Mouse (Mus musculus): Measurements from ENCODE around the gene Chrna5. TPM values are rescaled to one million over a fixed set of nuclear protein-coding genes. Genes with fewer than 3 reads are reported as not detected.

Chrna5 gene
- polyA plus RNA-seq, 1 experiment from 2014 or later: not detected

DNA sequence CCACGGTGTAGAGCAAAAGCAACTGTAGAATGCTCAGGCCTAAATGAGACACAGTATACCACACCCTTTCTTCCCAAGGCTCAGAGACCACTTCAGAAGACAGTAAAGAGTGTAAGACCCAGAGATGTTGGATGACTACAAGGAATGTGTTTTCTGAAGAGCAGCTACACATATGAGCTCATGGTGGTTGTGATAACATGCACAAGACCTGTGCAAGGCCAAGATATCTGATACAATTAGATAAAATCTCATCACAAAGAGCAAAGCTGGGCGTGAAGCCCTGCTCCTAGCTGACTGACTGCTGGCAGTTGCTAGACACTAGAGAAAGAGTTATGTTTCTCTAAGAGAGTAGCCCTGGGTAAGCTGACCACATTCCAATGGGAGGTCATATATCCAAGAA, 29.0 kb downstream of the Chrna5 start:
- H3K4me1 ChIP-seq (ENCODE audit: control insufficient read depth, low read depth, low read length): no peaks in the 10 kb centered on the region
- no peaks in the 10 kb centered on the region for H3K36me3 ChIP-seq (ENCODE audit: control insufficient read depth, insufficient read depth)
- H3K4me3 ChIP-seq (ENCODE audit: low read depth, low read length): no peak overlapping the region
- H3K9me3 ChIP-seq (replicated peaks; ENCODE audit: control insufficient read depth, low read length): no peaks in the 10 kb centered on the region
- no peak overlapping the region for H3K9ac ChIP-seq (ENCODE audit: low read depth, low read length)
- ATAC-seq (ENCODE audit: low read depth): no peak
- WGBS (ENCODE audit: insufficient replicate concordance): 44% methylated on average over 2 of the region's 2 CpGs
- no peaks in the 10 kb centered on the region for H3K27me3 ChIP-seq (ENCODE audit: control insufficient read depth, insufficient read depth, low read depth, low read length)
- H3K4me2 ChIP-seq (ENCODE audit: low read depth, low read length): no peak overlapping the region
- H3K27ac ChIP-seq (ENCODE audit: low read length): no peak overlapping the region

DNA sequence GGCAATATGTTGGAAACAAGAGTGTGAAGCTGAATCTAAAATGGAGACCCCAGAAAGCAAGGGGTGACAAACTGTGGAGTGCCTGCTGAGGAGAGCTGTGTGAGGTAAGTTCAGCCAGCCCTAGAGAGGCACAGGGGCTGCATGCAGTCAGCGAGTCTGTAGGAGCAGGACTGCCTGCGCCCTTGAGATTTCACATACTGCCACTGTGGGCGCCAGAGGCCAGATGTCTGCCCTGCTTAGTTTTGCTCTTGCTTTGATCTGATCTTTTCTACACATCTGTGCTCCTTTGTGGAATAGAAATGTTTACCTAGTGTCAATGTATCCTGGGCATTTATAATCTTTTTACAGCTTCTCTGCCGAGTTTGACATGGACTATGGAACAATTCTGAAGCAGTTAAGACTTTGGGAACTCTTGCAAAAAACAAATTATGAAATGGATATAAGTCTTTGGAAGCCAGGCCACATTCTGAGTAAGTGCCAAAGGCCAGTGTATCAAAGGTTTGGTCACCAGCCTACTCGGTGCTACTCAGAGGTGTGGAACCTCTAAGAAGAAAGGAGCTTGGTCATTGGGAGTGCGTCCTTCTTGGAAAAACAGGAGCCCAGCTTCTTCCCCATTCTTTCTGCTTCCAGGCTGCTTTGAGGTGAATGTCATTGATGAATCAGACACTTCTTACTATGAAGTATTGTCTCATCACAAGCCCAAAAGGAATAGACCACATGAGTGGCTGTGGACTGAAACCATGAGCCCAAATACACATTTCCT, 30.1 kb downstream of the Chrna5 start:
- no peak for ATAC-seq (ENCODE audit: low read depth)
- Histone ChIP-seq H3K4me1 (ENCODE audit: control insufficient read depth, low read depth, low read length) (no peaks in the 10 kb centered on the region), H3K9me3 (replicated peaks; ENCODE audit: control insufficient read depth, low read length) (no peaks in the 10 kb centered on the region), H3K4me3 (ENCODE audit: low read depth, low read length) (no peak overlapping the region), H3K27ac (ENCODE audit: low read length) (no peak overlapping the region), H3K27me3 (ENCODE audit: control insufficient read depth, insufficient read depth, low read depth, low read length) (no peaks in the 10 kb centered on the region), H3K36me3 (ENCODE audit: control insufficient read depth, insufficient read depth) (no peaks in the 10 kb centered on the region), H3K9ac (ENCODE audit: low read depth, low read length) (no peak overlapping the region), H3K4me2 (ENCODE audit: low read depth, low read length) (no peak overlapping the region)
- WGBS (ENCODE audit: insufficient replicate concordance): 27% methylated on average over 6 of the region's 6 CpGs

DNA sequence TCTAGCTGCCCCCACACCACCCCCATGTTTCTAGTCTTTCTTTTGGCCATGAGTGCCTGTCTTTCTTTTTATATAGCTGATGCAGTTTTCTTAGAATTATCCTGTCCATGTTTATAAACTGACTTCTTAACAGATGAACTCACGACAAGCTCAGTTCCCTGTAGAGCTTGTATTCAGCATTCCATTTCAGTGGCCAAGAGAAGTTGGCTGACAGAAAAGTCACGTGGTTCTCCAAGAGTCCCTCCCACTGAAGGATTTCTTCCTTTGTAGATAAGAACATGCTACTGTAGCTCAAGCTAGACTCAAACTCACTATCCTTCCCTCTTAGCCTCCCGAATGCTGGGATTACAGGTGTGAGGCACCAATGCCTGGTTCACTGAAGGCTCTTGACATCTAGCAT, 36.2 kb downstream of the Chrna5 start:
- no peaks in the 10 kb centered on the region for H3K36me3 ChIP-seq (ENCODE audit: control insufficient read depth, insufficient read depth)
- no peak overlapping the region for H3K4me2 ChIP-seq (ENCODE audit: low read depth, low read length)
- H3K4me3 ChIP-seq (ENCODE audit: low read depth, low read length): no peak overlapping the region
- no peak overlapping the region for H3K27ac ChIP-seq (ENCODE audit: low read length)
- H3K4me1 ChIP-seq (ENCODE audit: control insufficient read depth, low read depth, low read length): no peaks in the 10 kb centered on the region
- no peak overlapping the region for H3K9ac ChIP-seq (ENCODE audit: low read depth, low read length)
- 39% methylated on average over 3 of the region's 3 CpGs for WGBS (ENCODE audit: insufficient replicate concordance)
- no peaks in the 10 kb centered on the region for H3K9me3 ChIP-seq (replicated peaks; ENCODE audit: control insufficient read depth, low read length)
- no peak for ATAC-seq (ENCODE audit: low read depth)
- H3K27me3 ChIP-seq (ENCODE audit: control insufficient read depth, insufficient read depth, low read depth, low read length): no peaks in the 10 kb centered on the region

DNA sequence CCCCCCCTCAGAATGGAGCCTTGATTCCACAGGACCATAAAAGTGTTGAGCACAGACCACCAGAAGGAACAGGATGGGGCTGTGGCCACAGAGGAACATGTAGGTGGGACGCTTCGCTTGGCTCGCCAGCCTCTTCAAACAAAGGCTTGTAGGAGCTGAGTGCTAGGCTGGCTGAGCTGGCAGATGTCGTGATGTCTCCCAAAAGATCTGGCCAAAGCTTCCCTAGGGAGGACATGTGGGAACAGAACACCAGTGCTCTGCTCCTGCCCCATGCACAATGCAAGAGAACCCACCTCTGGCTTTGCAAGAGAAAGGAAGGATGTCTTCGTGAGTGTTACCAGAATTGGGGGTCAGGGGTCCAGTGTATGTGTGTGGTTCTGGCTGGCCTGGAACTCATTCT, 42.6 kb downstream of the Chrna5 start:
- H3K27me3 ChIP-seq (ENCODE audit: control insufficient read depth, insufficient read depth, low read depth, low read length): peaks cover 36% of the 10 kb centered on the region
- no peaks in the 10 kb centered on the region for H3K9me3 ChIP-seq (replicated peaks; ENCODE audit: control insufficient read depth, low read length)
- H3K27ac ChIP-seq (ENCODE audit: low read length): no peak overlapping the region
- no peaks in the 10 kb centered on the region for H3K4me1 ChIP-seq (ENCODE audit: control insufficient read depth, low read depth, low read length)
- no peak overlapping the region for H3K4me3 ChIP-seq (ENCODE audit: low read depth, low read length)
- no peak overlapping the region for H3K4me2 ChIP-seq (ENCODE audit: low read depth, low read length)
- no peaks in the 10 kb centered on the region for H3K36me3 ChIP-seq (ENCODE audit: control insufficient read depth, insufficient read depth)
- ATAC-seq (ENCODE audit: low read depth): no peak
- WGBS (ENCODE audit: insufficient replicate concordance): 59% methylated on average over 5 of the region's 5 CpGs
- H3K9ac ChIP-seq (ENCODE audit: low read depth, low read length): no peak overlapping the region

DNA sequence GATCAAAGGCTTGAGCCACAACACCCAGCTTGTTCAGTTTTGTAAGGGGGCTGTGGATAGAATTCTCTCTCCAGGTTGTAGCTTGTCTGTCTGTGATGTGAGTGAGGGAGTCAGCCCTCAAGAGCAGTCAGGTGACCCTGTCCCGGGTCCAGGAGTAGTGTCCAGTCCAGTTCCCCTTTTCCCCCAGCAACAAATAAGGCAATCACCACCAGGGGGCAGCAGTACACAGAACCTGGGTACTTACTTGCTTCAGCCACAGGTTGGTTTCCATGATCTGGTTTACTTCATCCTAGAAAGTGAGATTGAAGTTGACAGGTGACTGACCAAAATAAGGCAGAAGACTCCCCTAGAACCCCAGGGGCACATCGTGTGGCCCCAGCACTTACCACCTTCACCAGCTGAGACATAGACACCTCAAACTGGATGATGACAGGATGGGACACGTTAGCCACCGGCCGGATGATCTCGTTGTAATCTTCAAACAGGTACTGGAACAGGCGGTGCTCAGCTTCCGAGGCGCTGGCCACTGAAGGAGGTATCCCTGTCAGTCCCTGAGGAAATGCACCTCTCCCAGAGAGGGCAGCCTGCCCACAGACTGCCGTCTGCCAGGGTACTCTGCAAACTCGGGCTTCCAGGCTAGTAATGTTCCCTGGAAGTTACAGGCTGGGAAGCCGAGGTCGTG, 43.4 kb downstream of the Chrna5 start:
- 37% methylated on average over 13 of the region's 13 CpGs for WGBS (ENCODE audit: insufficient replicate concordance)
- Histone ChIP-seq H3K36me3 (ENCODE audit: control insufficient read depth, insufficient read depth) (no peaks in the 10 kb centered on the region), H3K9me3 (replicated peaks; ENCODE audit: control insufficient read depth, low read length) (no peaks in the 10 kb centered on the region), H3K4me3 (ENCODE audit: low read depth, low read length) (no peak overlapping the region), H3K27ac (ENCODE audit: low read length) (no peak overlapping the region), H3K9ac (ENCODE audit: low read depth, low read length) (no peak overlapping the region), H3K27me3 (ENCODE audit: control insufficient read depth, insufficient read depth, low read depth, low read length) (peaks cover 36% of the 10 kb centered on the region), H3K4me2 (ENCODE audit: low read depth, low read length) (no peak overlapping the region), H3K4me1 (ENCODE audit: control insufficient read depth, low read depth, low read length) (no peaks in the 10 kb centered on the region)
- ATAC-seq (ENCODE audit: low read depth): no peak

DNA sequence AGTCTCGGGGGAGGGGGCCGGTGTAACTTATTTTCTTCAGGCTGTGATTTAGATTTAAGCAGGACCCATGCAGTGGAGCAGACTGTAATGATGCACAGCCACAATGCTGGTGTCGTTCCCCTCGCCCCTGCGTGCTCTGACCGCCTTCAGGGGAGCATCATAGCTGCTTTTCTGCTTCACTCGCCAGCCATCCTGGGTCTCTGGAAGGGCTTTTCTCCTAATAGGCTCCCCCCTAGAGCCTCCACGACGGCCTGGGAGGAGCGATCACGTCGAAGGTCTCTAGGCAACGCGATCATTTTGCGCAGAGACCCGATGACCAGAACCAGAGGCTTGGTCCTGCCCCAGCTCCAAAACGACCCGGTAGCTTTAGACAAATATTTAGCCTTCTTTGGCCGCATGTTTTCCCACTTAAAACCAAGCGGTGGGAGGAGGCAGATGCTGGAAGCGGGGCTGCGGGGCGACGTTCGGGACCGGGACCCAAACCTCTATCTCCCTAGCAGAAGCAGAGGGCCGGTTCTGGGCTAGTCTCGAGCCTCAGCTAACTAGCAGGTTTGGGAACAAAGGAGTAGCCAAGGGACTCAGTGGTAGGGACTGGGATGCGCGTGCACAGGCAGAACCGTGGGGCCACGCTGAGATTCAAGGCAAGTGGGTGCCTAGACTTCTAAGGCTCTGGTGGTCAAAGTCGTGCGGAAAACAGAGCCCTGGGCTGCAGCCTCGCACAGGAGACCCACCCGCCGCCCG, 45.0 kb downstream of the Chrna5 start:
- 13% methylated on average over 38 of the region's 38 CpGs for WGBS (ENCODE audit: insufficient replicate concordance)
- H3K9me3 ChIP-seq (replicated peaks; ENCODE audit: control insufficient read depth, low read length): no peaks in the 10 kb centered on the region
- no peak overlapping the region for H3K4me2 ChIP-seq (ENCODE audit: low read depth, low read length)
- no peak overlapping the region for H3K27ac ChIP-seq (ENCODE audit: low read length)
- no peak for ATAC-seq (ENCODE audit: low read depth)
- peaks cover 36% of the 10 kb centered on the region for H3K27me3 ChIP-seq (ENCODE audit: control insufficient read depth, insufficient read depth, low read depth, low read length)
- H3K4me1 ChIP-seq (ENCODE audit: control insufficient read depth, low read depth, low read length): no peaks in the 10 kb centered on the region
- H3K36me3 ChIP-seq (ENCODE audit: control insufficient read depth, insufficient read depth): no peaks in the 10 kb centered on the region
- H3K4me3 ChIP-seq (ENCODE audit: low read depth, low read length): no peak overlapping the region
- no peak overlapping the region for H3K9ac ChIP-seq (ENCODE audit: low read depth, low read length)

DNA sequence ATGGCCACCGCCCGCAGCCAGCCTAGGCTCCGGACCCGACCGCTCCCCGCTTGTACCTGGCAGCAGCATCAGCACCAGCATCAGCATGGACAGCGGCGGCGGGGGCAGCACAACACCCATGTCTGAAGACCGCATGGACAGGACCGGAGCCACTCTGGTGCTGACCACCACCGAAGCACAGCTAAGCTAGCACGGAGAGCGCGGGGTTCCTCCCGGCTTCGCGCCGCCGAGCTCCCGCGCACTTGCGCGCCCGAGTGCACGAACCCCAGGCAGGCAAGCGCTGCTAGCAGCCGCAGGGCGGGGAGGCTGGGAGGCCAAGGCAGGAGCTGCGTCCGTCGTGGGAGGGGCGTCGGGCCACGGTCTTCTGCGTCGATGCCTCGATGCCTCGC, 45.6 kb downstream of the Chrna5 start, which contains the start of gene Chrna3:
Gene Chrna3 (minus strand): TSS at position 288 of the 389 bp plus-strand sequence.
- H3K4me1 ChIP-seq (ENCODE audit: control insufficient read depth, low read depth, low read length): no peaks in the 10 kb centered on the region
- no peak for ATAC-seq (ENCODE audit: low read depth)
- no peak within 1 kb of the TSS for H3K4me3 ChIP-seq (ENCODE audit: low read depth, low read length)
- no peak within 1 kb of the TSS for H3K9ac ChIP-seq (ENCODE audit: low read depth, low read length)
- peaks cover 36% of the 10 kb centered on the region for H3K27me3 ChIP-seq (ENCODE audit: control insufficient read depth, insufficient read depth, low read depth, low read length)
- no peaks in the 10 kb centered on the region for H3K9me3 ChIP-seq (replicated peaks; ENCODE audit: control insufficient read depth, low read length)
- H3K27ac ChIP-seq (ENCODE audit: low read length): no peak within 1 kb of the TSS
- H3K36me3 ChIP-seq (ENCODE audit: control insufficient read depth, insufficient read depth): no peaks in the 10 kb centered on the region
- H3K4me2 ChIP-seq (ENCODE audit: low read depth, low read length): no peak within 1 kb of the TSS
- WGBS (ENCODE audit: insufficient replicate concordance): 3% methylated on average over 39 of the region's 39 CpGs

DNA sequence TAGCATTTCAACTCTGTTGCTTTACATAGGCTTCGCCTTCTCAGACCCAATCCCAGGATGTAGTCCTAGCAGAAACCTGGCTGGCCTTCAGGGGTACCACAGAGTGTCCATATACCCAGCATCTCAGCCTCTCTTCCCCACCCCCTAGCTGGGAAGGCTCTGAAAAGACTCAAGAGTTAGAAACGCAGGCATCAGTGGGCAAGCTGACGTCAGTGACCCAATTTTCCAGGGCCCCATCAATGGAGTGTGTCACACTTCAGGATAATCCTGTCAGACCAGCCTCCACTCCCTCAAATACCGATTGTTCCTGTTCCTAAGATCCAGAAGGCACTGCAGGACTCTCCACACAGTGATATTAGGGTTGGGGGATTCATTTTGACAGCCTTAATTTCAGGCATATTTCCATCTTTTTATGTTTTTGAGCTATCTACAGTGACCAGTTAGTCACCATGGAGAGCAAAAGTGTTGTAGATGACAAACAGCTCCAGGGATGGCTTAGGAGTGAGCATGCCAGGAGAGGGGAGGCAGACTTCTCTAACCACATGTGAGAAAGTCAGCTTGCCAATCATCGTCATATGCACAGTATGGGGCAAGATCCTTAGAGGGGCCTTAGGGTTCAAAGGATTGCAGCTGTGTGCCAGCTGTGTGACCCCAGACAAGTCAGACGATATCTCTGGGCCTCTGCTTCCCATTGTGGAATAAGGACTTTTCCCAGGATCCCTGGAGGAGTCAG, 50.9 kb downstream of the Chrna5 start:
- Histone ChIP-seq H3K9me3 (replicated peaks; ENCODE audit: control insufficient read depth, low read length) (no peaks in the 10 kb centered on the region), H3K4me3 (ENCODE audit: low read depth, low read length) (no peak overlapping the region), H3K4me1 (ENCODE audit: control insufficient read depth, low read depth, low read length) (no peaks in the 10 kb centered on the region), H3K36me3 (ENCODE audit: control insufficient read depth, insufficient read depth) (no peaks in the 10 kb centered on the region), H3K9ac (ENCODE audit: low read depth, low read length) (no peak overlapping the region), H3K27ac (ENCODE audit: low read length) (no peak overlapping the region), H3K27me3 (ENCODE audit: control insufficient read depth, insufficient read depth, low read depth, low read length) (peaks cover 9% of the 10 kb centered on the region), H3K4me2 (ENCODE audit: low read depth, low read length) (no peak overlapping the region)
- 44% methylated on average over 6 of the region's 6 CpGs for WGBS (ENCODE audit: insufficient replicate concordance)
- ATAC-seq (ENCODE audit: low read depth): no peak

Data from liver, embryonic 16.5 days (tissue).